Mouse (Mus musculus) fibroblast of lung, adult 2 months (primary cell): Measurements from ENCODE around the gene Sh3glb2.
A peak's percentile ranks its signal among the peaks of the same experiment; 100 is the strongest.

Experiments used
- DNase-seq: peaks from one replicate; pipeline ENCODE4 v3.0.0-alpha.2; 2011; ENCODE audit warnings: low read depth

The Sh3glb2 gene

GRCm38 (mm10) chr2:30380564-30381376 lies 21.6 kb upstream of the Sh3glb2 start:
- DNase-seq, result no peak

- DNase-seq, result no peak
Measured at GRCm38 (mm10) chr2:30379307-30379706, 20.2 kb upstream of the Sh3glb2 start.

- DNase-seq, result no peak
Measured at GRCm38 (mm10) chr2:30377721-30378120, 18.6 kb upstream of the Sh3glb2 start.

- DNase-seq, result no peak
Measured at GRCm38 (mm10) chr2:30375893-30376292, 16.8 kb upstream of the Sh3glb2 start.

GRCm38 (mm10) chr2:30372726-30373125 lies 13.6 kb upstream of the Sh3glb2 start:
- DNase-seq, result no peak

GRCm38 (mm10) chr2:30371544-30371943 lies 12.4 kb upstream of the Sh3glb2 start:
- DNase-seq, result no peak

GRCm38 (mm10) chr2:30366203-30366602 lies 7.1 kb upstream of the Sh3glb2 start:
- no peak for DNase-seq

- DNase-seq, result no peak
Measured at GRCm38 (mm10) chr2:30365281-30366069, 6.3 kb upstream of the Sh3glb2 start.

GRCm38 (mm10) chr2:30363773-30364650 lies 4.9 kb upstream of the Sh3glb2 start, which contains the start of gene Miga2:
Miga2 (plus strand) TSS chr2:30364233.
- DNase-seq, result peak; percentile 99

GRCm38 (mm10) chr2:30362865-30363264 lies 3.7 kb upstream of the Sh3glb2 start:
- no peak for DNase-seq

GRCm38 (mm10) chr2:30360626-30361025 lies 1.5 kb upstream of the Sh3glb2 start:
- no peak for DNase-seq

GRCm38 (mm10) chr2:30357552-30358510 lies 1.3 kb downstream of the Sh3glb2 start:
- no peak for DNase-seq

- DNase-seq, result no peak
Measured at GRCm38 (mm10) chr2:30356906-30357305, 2.2 kb downstream of the Sh3glb2 start.

GRCm38 (mm10) chr2:30356266-30356665 lies 2.9 kb downstream of the Sh3glb2 start:
- no peak for DNase-seq

- no peak for DNase-seq
Measured at GRCm38 (mm10) chr2:30355861-30356260, 3.3 kb downstream of the Sh3glb2 start.

GRCm38 (mm10) chr2:30351149-30351548 lies 8.0 kb downstream of the Sh3glb2 start:
- DNase-seq, result peak; percentile 82

GRCm38 (mm10) chr2:30349196-30349595 lies 9.9 kb downstream of the Sh3glb2 start:
- DNase-seq, result no peak

- DNase-seq, result no peak
Measured at GRCm38 (mm10) chr2:30345971-30346676, 13.0 kb downstream of the Sh3glb2 start.

GRCm38 (mm10) chr2:30343601-30344137 lies 15.5 kb downstream of the Sh3glb2 start:
- no peak for DNase-seq

GRCm38 (mm10) chr2:30342544-30342943 lies 16.6 kb downstream of the Sh3glb2 start:
- no peak for DNase-seq
